Mouse (Mus musculus) splenic B cell, adult 2 months (primary cell): Measurements from ENCODE around the gene Rps6ka4.
A peak's percentile ranks its signal among the peaks of the same experiment; 100 is the strongest.

Experiments
- DNase-seq: peaks from one replicate; pipeline ENCODE4 v3.0.0-alpha.2; 2011; ENCODE audit warnings: low read depth, low spot score
- H3K27me3 ChIP-seq: 2 replicates; pipeline ENCODE4 v1.6.1; 2012; ENCODE audit warnings: mild to moderate bottlenecking, low read length, moderate library complexity, mixed read lengths; ENCODE audit not compliant: control insufficient read depth, poor library complexity, insufficient read depth, severe bottlenecking
- H3K36me3 ChIP-seq: 2 replicates; pipeline ENCODE4 v1.6.1; 2012; ENCODE audit warnings: mild to moderate bottlenecking, low read length, moderate library complexity, mixed read lengths; ENCODE audit not compliant: control insufficient read depth, poor library complexity, insufficient read depth, severe bottlenecking

Gene Rps6ka4

DNA sequence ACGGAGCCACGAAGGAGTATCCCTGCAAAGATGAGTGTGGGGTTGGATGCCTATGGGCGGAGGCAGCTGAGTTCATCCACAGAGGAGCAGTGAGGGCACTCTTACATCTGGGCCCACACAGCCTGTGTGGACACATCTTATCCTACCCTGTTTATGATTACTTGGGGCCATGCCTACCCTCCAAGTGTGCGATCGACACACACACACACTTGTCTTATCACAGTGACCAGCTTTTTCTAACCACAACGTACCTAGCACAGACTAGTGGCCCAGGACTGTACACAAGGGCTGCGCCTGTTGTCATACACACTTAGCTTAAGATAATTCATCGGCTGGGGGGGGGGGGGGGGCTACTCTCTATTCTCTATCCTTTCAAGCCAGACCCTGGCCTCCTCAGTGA, 8.1 kb downstream of the Rps6ka4 start:
- no peaks in the 10 kb centered on the region for H3K27me3 ChIP-seq
- H3K36me3 ChIP-seq = peaks cover 27% of the 10 kb centered on the region
- DNase-seq = no peak

DNA sequence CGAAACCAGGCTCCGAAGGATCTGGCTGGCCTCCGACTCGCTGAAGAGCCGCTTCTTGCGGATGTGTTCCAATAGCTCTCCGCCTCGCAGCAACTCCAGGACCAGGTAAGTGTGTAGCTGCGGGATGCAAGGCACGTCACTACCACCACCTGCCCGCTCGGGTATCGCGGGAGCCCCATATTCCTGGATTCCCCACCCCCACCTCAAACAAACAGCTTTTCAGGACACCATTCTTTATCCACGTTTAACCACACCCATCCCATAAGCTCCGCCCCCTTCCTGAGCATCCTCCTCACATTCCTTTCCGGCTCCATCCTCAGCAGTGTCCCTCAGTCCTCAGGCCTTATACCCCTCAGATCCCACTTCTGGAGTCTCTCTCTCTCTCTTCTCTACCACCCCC, 9.1 kb downstream of the Rps6ka4 start:
- peaks cover 23% of the 10 kb centered on the region for H3K36me3 ChIP-seq
- no peaks in the 10 kb centered on the region for H3K27me3 ChIP-seq
- no peak for DNase-seq

DNA sequence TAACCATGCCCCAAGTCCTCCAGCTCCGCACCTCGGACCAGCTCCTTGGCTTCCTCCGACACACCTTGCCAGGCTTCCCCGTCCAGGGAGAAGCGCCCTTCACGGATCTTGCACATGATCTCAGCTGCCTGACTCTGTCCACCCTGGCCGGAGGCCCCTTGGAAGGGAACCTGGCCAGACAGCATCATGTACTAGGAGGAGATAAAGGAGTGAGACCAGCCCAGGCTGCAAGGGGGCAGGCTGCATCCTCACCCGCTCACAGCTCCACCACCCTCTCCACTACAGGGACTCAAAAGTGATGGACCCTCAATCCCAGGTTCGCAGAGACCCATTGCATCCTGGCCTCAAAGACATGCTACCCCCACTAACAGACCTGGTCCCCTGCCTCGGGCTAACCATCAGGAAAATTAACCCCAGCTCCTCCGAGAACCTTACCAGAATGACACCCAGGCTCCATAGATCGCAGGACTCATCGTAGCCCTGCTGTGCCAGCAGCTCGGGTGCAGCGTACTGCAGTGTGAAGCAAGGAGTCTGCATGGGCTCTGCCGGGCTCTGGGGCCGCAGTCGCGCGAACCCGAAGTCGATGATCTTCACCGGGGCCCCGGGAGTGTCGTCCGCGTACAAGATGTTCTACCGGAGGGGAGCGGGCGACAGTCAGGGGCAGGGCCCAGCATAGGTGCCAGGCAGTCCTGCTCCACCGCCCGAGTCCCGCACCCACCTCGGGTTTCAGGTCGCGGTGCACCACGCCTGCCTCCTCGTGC, 9.7 kb downstream of the Rps6ka4 start:
- H3K27me3 ChIP-seq = no peaks in the 10 kb centered on the region
- H3K36me3 ChIP-seq = peaks cover 22% of the 10 kb centered on the region
- no peak for DNase-seq

DNA sequence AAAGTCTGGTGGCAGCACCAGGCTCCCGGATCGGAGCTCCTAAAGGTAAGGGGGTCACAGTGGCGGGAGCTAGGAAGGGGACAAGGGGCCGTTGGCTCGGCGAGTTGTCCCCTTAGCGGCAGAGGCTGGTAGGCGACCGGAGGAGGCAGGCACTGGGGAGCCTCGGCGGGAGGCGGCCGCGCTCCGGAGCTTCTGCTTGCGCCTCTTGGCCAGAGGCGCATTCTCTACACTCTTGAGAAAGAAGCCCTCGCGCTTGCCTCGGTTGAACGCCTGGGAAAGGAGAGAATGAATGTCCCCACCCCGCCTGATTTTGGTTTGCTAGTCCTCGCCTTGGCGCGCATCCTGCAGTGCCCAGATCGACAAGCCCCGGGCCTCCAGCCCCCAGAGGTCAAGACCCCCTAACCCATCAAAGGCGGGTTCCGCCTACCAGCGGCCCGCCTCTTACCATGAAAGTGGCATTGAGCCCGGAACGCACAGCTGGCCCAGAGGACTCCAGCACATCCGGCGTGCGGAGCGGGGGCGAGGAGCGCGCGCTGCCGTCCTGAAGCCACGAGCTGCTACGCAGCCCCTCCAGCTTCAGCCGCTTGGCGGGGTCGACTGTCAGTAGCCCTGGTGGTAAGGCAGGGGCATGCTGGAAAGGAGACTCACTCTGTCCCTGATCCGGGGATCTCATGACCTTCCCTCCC, 10.4 kb downstream of the Rps6ka4 start:
- no peak for DNase-seq
- Histone ChIP-seq H3K36me3 (peaks cover 21% of the 10 kb centered on the region), H3K27me3 (no peaks in the 10 kb centered on the region)

DNA sequence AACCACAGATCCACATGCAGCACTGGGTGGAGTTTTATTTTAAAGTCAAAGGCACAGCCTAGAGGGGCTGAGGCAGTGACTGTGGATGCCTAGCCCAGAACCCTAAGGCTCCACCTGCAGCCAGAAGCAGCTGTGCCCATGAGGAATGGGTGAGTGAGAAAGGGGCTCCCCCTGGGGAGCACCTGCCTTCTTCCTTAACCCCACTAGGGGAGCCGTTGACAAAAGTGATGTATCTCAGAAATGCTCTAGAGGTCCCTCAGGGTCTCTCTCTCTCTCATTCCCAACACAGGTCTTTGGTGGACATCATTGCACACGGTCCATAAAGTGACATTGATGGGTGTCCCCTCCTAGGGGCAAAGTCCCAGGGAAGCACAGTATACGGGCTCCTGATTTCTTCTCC, 11.4 kb downstream of the Rps6ka4 start:
- H3K36me3 ChIP-seq = peaks cover 19% of the 10 kb centered on the region
- no peaks in the 10 kb centered on the region for H3K27me3 ChIP-seq
- DNase-seq = peak; percentile 51

DNA sequence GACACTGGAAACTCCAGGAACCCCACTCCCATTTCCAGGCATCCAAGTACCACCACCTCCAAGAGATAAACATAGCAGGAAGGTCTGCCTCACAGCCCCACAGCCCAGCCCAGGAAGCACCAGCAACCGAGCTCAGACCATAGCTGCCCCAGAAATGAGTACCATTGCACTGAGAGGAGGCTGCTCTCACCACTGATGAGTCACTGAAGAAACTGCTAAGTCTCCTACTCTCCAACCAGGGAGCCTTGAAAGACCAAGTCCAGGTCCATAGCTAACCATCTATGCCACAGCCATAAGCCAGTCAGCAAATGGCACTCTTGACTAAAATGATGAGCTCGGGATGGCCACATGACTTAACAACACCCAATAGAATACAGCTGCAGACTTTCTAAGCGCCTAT, 13.8 kb downstream of the Rps6ka4 start:
- no peaks in the 10 kb centered on the region for H3K27me3 ChIP-seq
- DNase-seq = no peak
- peaks cover 8% of the 10 kb centered on the region; the same call in 1 of the 2 replicates for H3K36me3 ChIP-seq

DNA sequence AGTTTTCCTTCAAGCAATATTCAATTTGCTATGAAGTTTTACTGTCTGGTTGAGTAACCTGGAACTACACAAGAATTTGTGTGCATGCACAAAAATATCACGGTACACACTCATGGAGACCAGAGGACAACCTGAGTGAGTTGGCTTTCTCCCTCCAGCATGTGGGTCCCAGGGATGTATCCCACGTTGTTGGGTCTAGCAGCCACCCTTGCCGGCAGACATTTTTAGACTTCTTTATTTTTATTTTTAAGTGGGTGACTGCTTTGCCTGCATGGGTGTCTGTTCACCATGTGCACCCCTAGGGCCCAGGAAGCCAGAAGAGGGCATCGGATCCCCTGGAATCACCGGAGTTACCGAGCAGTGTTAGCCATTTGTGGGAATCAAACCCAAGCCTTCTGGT, 15.1 kb downstream of the Rps6ka4 start:
- DNase-seq = no peak
- Histone ChIP-seq H3K27me3 (no peaks in the 10 kb centered on the region), H3K36me3 (peaks cover 5% of the 10 kb centered on the region; the same call in 1 of the 2 replicates)

DNA sequence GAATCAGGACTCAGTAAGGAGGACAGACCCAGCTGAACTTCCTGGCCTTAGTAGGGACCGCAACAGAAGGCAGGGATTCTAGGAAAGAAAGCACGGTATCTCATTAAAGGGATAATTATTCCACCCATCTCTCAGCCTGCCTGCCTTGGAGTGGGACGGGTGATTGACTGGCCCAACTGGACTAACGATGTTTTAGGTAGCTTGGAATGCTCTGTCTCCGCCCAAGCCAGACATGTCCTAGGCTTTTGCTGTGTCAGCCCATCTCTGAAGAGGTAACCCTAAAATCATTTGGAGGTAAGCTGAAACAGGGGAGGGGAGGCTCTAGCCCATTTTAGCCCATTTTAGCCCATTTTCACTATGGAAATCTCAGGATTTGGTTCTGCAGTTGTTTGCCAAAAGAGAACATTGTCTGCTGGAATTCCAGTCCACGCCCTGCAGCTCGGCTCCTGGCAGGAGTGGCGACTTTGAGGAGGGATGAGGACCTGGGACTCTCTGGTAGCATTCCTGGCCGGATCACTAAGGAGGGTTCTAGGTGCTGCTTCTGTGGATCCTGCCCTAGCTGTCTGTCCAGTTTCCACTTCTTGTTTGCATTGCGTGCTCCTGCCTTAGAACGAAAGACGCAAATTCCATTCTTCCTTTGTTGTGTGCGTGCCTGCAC, 19.8 kb downstream of the Rps6ka4 start:
- no peak for DNase-seq
- Histone ChIP-seq H3K36me3 (no peaks in the 10 kb centered on the region), H3K27me3 (no peaks in the 10 kb centered on the region)

DNA sequence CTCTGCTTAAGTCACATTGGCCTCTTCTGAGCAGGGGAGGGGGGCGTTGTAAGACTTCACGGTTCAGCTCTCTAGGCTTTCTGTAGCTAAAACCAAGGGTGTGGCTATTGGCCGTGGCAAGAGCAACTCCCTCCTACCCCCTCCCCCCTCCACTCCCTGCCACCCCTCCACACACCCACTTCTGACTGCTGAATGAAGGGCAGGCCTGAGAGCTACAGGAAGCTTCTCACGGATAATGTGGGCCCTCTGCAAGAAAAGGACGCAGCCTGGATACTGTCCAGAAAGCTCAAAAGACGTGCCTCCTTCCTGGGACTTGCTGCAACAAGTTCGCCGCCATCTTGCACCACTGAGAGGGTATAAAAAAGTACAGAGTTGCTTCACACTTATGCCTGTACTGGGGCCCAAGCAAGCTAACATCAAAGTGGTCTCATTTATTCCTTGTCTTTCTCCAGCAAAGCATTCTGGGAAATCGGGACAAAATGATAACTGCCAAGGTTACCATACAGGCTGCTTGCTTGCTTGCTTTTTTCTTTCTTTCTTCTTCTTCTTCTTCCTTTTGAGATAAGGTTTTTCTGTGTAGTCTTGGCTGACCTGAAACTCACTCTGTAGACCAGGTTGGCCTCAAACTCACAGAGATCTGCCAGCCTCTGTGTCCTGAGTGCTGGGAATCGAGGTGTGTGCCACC, 21.2 kb downstream of the Rps6ka4 start:
- Histone ChIP-seq H3K36me3 (no peaks in the 10 kb centered on the region), H3K27me3 (no peaks in the 10 kb centered on the region)
- no peak for DNase-seq

DNA sequence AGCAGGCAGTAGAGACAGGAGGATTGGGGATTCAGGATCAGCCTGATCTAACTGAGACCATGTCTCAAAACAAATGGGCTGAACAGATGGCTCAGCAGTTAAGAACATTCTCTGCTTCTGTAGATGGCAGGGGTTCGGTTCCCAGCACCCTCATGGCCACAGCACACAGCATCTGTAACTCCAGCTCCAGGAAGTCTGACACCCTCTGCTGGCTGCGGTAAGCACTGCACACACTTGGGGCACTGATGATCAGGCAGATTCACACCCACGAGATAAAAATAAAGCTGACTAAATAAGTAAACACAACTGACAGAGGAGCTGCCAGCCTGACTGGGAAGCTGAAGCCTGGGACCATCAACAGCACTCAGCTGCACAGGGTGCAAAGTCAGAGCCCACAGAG, 25.5 kb downstream of the Rps6ka4 start:
- H3K36me3 ChIP-seq = no peaks in the 10 kb centered on the region
- no peaks in the 10 kb centered on the region for H3K27me3 ChIP-seq
- DNase-seq = no peak

DNA sequence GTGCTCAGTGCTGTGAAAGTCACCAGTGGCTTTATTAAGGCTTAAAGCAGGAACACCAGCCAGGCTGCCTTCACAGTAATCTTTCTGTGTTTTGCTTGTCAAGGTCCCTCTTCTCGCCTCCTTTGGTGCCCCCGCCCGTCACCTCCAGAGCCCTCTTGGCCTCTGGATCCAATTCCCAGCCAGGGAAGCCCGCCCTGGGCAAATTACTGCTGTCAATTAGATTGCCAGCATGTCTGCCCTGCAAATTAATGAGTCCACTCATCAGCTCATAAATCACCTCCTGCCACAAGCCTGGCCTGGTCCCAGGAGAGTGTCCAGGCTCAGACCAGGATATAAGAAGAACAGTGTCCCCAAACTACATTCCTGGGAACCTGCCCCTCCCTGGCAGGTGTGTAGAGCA, 26.1 kb downstream of the Rps6ka4 start:
- no peaks in the 10 kb centered on the region for H3K27me3 ChIP-seq

More for the DNA sequence above, 26.1 kb downstream of the Rps6ka4 start:
- no peak for DNase-seq
- H3K36me3 ChIP-seq = no peaks in the 10 kb centered on the region
